8 mouse cellular contexts compared by ENCODE assay signal in the genomic region with DNA sequence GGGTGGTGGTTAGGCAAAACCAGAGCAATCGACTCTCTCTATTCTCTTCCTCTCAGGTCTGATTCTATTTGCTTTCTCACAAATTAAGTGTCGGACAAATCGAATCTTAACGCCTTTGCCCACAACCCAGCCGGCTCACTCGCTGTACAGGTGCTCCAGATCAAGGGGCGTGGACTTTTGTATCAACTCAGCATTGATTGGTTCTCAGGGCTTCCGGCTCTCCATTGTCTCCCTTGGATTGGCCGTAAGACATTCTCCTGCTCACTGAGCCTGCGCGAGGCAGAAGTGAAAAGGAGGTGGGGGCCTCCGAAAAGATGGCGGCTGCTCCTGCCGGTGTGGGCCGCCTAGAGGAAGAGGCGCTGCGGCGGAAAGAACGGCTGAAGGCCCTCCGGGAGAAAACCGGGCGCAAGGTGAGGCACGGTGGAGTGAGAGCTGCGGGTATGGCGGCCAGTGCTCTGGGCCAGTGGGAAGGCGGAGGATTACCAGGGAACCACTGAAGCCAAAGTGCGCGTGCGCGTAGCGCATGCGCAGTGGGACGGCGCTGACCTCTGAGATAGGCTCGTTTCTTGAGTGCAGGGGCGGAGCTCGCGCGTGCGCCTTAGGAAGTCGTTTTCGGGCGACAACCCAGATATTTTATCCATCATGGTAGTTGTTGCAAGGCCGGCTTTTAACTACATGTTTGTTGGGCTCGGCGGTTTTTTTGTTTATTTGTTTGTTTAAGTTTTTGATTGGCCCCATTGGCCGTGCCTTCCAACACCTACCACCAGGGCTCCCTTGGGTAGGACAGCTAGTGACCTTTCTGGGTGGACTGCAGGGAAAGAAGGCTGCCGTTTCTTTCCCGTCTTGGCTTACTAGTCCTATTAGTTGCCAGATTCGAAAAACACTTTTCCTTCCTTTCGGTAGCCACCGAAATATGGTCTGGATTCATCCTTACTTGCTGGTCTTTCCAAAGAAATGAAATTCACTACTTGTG. TPM values are rescaled to one million over a fixed set of nuclear protein-coding genes. Genes with fewer than 3 reads are reported as not detected.
DNase-seq lines count a peak whose midpoint lies in the region; ATAC-seq lines count a peak whose summit lies in the region.

A gene (plus strand): TSS at position 255 of the 973 bp plus-strand sequence.

- H3K27me3 ChIP-seq in heart, embryonic 14.5 days (ENCODE audit: control insufficient read depth, insufficient read depth, low read length), result no peaks in the 10 kb centered on the region
- H3K27me3 ChIP-seq in liver, embryonic 13.5 days, result peaks cover 22% of the 10 kb centered on the region
- H3K27me3 ChIP-seq in stomach, embryonic 16.5 days (ENCODE audit: control insufficient read depth, insufficient read depth, low read length), result peaks cover 4% of the 10 kb centered on the region; the same call in 1 of the 2 replicates

- H3K4me2 ChIP-seq in heart, embryonic 14.5 days (ENCODE audit: low read length), result peak within 1 kb of the TSS; percentile 85
- H3K4me2 ChIP-seq in liver, embryonic 13.5 days, result peak within 1 kb of the TSS; percentile 90
- H3K4me2 ChIP-seq in stomach, embryonic 16.5 days (ENCODE audit: low read depth, low read length), result peak within 1 kb of the TSS; percentile 81

- ATAC-seq in CD4-positive, CD25-positive, alpha-beta regulatory T cell, adult 4 months, result peak; percentile 85
- peak; percentile 86 for ATAC-seq in heart, embryonic 14.5 days (ENCODE audit: insufficient number of reproducible peaks, insufficient read depth, low FRiP score, low read depth)
- peak; percentile 82 for ATAC-seq in liver, embryonic 13.5 days (ENCODE audit: low read depth)
- peak; percentile 91 for ATAC-seq in stomach, embryonic 16.5 days (ENCODE audit: insufficient read depth, low FRiP score)

- H3K4me3 ChIP-seq in heart, embryonic 14.5 days (ENCODE audit: control insufficient read depth in 1 of 2, insufficient read depth in 1 of 2, low read depth in 1 of 2, low read length in 2 of 2), result peak within 1 kb of the TSS; percentile 72 to 73
- H3K4me3 ChIP-seq in liver, embryonic 13.5 days (replicated peaks), result peak within 1 kb of the TSS; percentile 80
- peak within 1 kb of the TSS; percentile 58 for H3K4me3 ChIP-seq in stomach, embryonic 16.5 days (replicated peaks; ENCODE audit: low read length)

- peak; percentile 100 for DNase-seq in c-Kit-negative CD71-positive TER-119-positive erythroid progenitor cells, embryonic 14.5 days (ENCODE audit: low read depth, low spot score)
- DNase-seq in fibroblast of lung, adult 2 months (ENCODE audit: low read depth), result peak; percentile 91
- DNase-seq in kidney, postnatal 14 days, result peak; percentile 97
- peak; percentile 92 for DNase-seq in liver, embryonic 13.5 days
- DNase-seq in neural tube, embryonic 10.5 days (ENCODE audit: extremely low spot score, low spot score), result peak; percentile 96

- H3K4me1 ChIP-seq in heart, embryonic 14.5 days (ENCODE audit: control insufficient read depth in 2 of 2, insufficient read depth in 2 of 2, low read length in 2 of 2), result peaks cover 23 to 47% of the 10 kb centered on the region in 2 experiments
- H3K4me1 ChIP-seq in liver, embryonic 13.5 days (replicated peaks), result peaks cover 86% of the 10 kb centered on the region
- peaks cover 32% of the 10 kb centered on the region for H3K4me1 ChIP-seq in stomach, embryonic 16.5 days (ENCODE audit: control insufficient read depth, insufficient read depth, low read length)

- peak within 1 kb of the TSS; percentile 88 to 94 for H3K27ac ChIP-seq in heart, embryonic 14.5 days (replicated peaks in 1 of 2; ENCODE audit: control insufficient read depth in 1 of 2, insufficient read depth in 1 of 2, low read depth in 2 of 2, low read length in 2 of 2)
- peak within 1 kb of the TSS; percentile 91 for H3K27ac ChIP-seq in liver, embryonic 13.5 days
- H3K27ac ChIP-seq in stomach, embryonic 16.5 days (ENCODE audit: low read length), result peak within 1 kb of the TSS; percentile 69

- peaks cover 7% of the 10 kb centered on the region for H3K36me3 ChIP-seq in heart, embryonic 14.5 days (ENCODE audit: control insufficient read depth, insufficient read depth, low read length)
- no peaks in the 10 kb centered on the region; the same call in 1 of the 2 replicates for H3K36me3 ChIP-seq in liver, embryonic 13.5 days
- no peaks in the 10 kb centered on the region for H3K36me3 ChIP-seq in stomach, embryonic 16.5 days (ENCODE audit: control insufficient read depth, insufficient read depth, low read length)

- H3K9ac ChIP-seq in heart, embryonic 14.5 days (ENCODE audit: low read length), result peak within 1 kb of the TSS; percentile 85
- H3K9ac ChIP-seq in liver, embryonic 13.5 days, result peak within 1 kb of the TSS; percentile 85
- peak within 1 kb of the TSS; percentile 85 for H3K9ac ChIP-seq in stomach, embryonic 16.5 days (ENCODE audit: low read length)

- H3K9me3 ChIP-seq in heart, embryonic 14.5 days (ENCODE audit: control insufficient read depth, low read length), result no peaks in the 10 kb centered on the region
- H3K9me3 ChIP-seq in liver, embryonic 13.5 days (replicated peaks), result no peaks in the 10 kb centered on the region
- no peaks in the 10 kb centered on the region for H3K9me3 ChIP-seq in stomach, embryonic 16.5 days (replicated peaks; ENCODE audit: control insufficient read depth, low read length)

- WGBS in heart, embryonic 14.5 days, result under 1% methylated on average over 52 of the region's 52 CpGs
- WGBS in liver, embryonic 13.5 days (ENCODE audit: insufficient replicate concordance), result under 1% methylated on average over 52 of the region's 52 CpGs
- under 1% methylated on average over 52 of the region's 52 CpGs for WGBS in stomach, embryonic 16.5 days

RNA-seq across cellular contexts. Expression of the gene that starts here (rescaled TPM):
- 100 to 1,000 TPM; 225 to 243 TPM for polyA plus RNA-seq in CD4-positive, CD25-positive, alpha-beta regulatory T cell, adult 4 months (2017; shearing (Covaris generic))
- 146 and 147 TPM in 2 replicates for polyA plus RNA-seq in heart, embryonic 14.5 days (2014; fragmentation: Nextera tagmentation; extraction: Ambion mirVana)
- polyA plus RNA-seq in liver, embryonic 13.5 days (2015; fragmentation: Nextera tagmentation; extraction: Ambion mirVana), result 84.4 and 86.3 TPM in 2 replicates
- polyA plus RNA-seq in stomach, embryonic 16.5 days (2015; fragmentation: Nextera tagmentation; extraction: Ambion mirVana), result 148 and 153 TPM in 2 replicates

Comparison
In these comparisons a context has a peak if more than half of its experiments do, and no peak if none do; other contexts are left out.
1. Peak in every context shown above with its lines: DNase-seq, ATAC-seq, H3K4me3 ChIP-seq and H3K27ac ChIP-seq.